Mouse (Mus musculus): ENCODE measurements at regions not wholly inside any gene's neighbourhood (a gene's known extent, or its start where the extent isn't known, plus 50 kb on each side); places are given as distances from the start of the nearest gene placed in this dataset.

DNA sequence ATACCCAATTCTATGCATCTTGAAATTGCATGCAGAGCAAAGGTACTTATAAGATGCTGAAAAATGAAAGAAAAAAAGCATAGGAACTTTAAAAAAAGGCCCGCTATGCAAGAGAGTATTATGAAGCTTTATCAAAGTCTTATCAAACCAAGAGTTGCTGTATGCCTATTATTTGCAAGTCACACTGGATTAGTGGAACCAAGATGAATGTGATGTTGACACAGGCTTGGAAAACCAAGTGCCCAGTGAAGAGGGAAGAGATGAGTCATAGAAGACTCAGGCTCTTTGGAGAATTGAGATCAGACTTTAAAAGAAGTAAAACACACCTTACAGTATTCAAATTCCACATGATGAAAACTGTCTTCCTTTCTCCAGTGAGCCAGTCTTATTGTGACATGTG is 350.0 kb upstream of the Rgmb start:
- TF ChIP-seq CTCF (IDR thresholded peaks at IDR 0.05; ENCODE audit: borderline replicate concordance, extremely low read depth, insufficient read depth, insufficient read length) (no peak), POLR2A (IDR thresholded peaks at IDR 0.05; ENCODE audit: borderline replicate concordance, extremely low read depth, insufficient read depth, insufficient read length, poor library complexity, severe bottlenecking) (no peak)

All from brain, embryonic 14.5 days (tissue).